Mouse (Mus musculus): ENCODE measurements at regions not wholly inside any gene's neighbourhood (a gene's known extent, or its start where the extent isn't known, plus 50 kb on each side); places are given as distances from the start of the nearest gene placed in this dataset.

DNA sequence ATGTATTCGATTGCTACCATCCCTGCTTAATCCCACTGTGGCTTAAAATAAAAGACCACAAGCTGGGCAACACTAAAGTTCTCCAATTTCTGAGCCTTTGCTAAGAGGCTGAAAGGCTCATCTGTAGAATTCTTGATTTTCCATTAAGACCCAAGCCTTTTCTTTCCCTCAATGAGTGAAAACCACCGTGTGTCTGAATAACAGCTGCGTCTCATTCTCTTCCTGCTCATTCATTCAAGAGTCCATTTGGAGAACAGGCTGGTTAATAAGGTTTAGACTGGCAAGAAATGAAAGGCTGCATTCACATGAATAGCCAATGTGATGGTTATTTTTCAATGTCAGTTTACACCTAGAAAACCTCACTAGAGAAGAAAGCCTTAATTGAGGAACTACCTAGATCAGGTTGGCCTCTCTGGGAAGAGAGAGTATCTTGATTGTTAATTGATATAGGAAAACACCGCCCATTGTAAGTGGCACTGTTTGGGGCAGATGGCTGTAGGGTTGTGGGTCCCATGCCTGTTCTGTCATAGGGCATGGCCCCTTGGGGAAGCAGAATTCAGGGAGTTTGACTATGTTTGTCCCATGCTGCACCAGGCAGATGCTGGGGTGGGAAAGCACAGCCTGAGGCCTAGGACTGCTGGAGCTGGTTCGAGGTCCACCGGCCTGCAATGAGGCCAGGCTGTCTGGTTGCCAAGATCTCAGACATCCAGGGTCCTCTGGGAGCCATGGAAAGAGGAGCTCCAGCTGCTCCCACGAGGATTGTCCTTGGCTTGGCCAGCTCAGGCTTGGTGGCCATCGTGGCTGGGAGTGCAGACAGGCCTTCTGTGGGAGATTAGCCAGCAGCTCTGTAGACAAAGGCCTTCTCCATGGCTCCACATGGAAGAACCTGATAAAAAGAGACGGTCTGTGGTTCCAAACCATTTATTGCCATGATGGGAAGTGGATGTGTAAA lies 161.3 kb upstream of the Castor2 start:
- Histone ChIP-seq H3K9ac (replicated peaks; ENCODE audit: low read length) (no peak overlapping the region), H3K4me3 (ENCODE audit: low read length) (no peak overlapping the region), H3K9me3 (ENCODE audit: low read length) (no peaks in the 10 kb centered on the region), H3K36me3 (ENCODE audit: insufficient read depth, low read length) (no peaks in the 10 kb centered on the region), H3K27me3 (ENCODE audit: insufficient read depth, low read length) (no peaks in the 10 kb centered on the region), H3K27ac (no peak overlapping the region), H3K4me2 (ENCODE audit: low read depth, low read length) (no peak overlapping the region), H3K4me1 (ENCODE audit: insufficient read depth, low read length) (no peaks in the 10 kb centered on the region)
- ATAC-seq: no peak
- 43% methylated on average over 9 of the region's 9 CpGs for WGBS
- peak; percentile 12 for DNase-seq (ENCODE audit: low spot score)
- no peak for TF ChIP-seq CTCF (IDR thresholded peaks at IDR 0.05; ENCODE audit: low read depth)

DNA sequence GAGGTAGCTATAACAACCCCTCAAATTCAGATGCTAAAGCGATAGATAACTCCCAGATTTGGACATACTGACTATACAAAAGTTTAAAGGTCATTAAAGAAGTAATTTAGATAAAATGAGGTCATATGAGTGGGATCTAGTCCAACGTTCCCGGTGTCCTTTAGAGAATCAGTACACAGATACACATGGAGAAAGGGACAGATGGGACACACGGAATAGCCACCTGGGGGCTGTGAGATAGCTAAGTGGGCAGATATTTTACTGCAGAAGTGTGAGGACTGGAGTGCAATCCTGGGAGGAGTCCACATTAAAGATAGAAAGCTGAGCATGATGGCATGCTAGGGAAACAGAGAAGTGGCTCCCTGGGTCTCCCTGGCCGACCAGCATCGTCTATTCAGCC lies 164.1 kb upstream of the Castor2 start:
- H3K9ac ChIP-seq (replicated peaks; ENCODE audit: low read length): no peak overlapping the region
- ATAC-seq (no peak), DNase-seq (ENCODE audit: low spot score) (no peak)
- H3K27me3 ChIP-seq (ENCODE audit: insufficient read depth, low read length): no peaks in the 10 kb centered on the region
- H3K9me3 ChIP-seq (ENCODE audit: low read length): no peaks in the 10 kb centered on the region
- no peak for TF ChIP-seq CTCF (IDR thresholded peaks at IDR 0.05; ENCODE audit: low read depth)
- H3K36me3 ChIP-seq (ENCODE audit: insufficient read depth, low read length): no peaks in the 10 kb centered on the region
- H3K4me3 ChIP-seq (ENCODE audit: low read length): no peak overlapping the region
- 81% methylated on average over 6 of the region's 6 CpGs for WGBS
- H3K27ac ChIP-seq: no peak overlapping the region
- H3K4me2 ChIP-seq (ENCODE audit: low read depth, low read length): no peak overlapping the region
- no peaks in the 10 kb centered on the region for H3K4me1 ChIP-seq (ENCODE audit: insufficient read depth, low read length)

DNA sequence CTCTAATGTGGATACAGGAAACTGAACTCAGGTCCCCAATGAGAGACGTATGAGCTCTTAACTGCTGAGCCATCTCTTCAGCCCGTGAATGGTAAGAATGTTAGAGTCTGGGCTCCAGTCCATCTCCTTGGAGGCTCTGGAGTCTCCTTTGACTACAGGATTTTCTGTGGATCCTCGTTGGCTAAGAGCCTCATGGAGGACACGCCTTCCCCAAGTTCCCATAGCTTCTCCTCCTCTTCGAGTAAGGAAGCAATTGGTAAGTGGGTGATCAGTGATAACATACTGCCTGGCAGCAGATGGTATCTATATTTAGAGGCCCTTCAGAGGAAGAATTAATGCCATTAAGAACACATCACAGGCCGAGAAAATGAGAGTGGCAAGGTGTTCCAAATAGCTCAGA lies 164.5 kb upstream of the Castor2 start:
- Histone ChIP-seq H3K27ac (no peak overlapping the region), H3K4me2 (ENCODE audit: low read depth, low read length) (no peak overlapping the region), H3K27me3 (ENCODE audit: insufficient read depth, low read length) (no peaks in the 10 kb centered on the region), H3K4me3 (ENCODE audit: low read length) (no peak overlapping the region), H3K4me1 (ENCODE audit: insufficient read depth, low read length) (no peaks in the 10 kb centered on the region), H3K9me3 (ENCODE audit: low read length) (no peaks in the 10 kb centered on the region), H3K9ac (replicated peaks; ENCODE audit: low read length) (no peak overlapping the region), H3K36me3 (ENCODE audit: insufficient read depth, low read length) (no peaks in the 10 kb centered on the region)
- no peak for TF ChIP-seq CTCF (IDR thresholded peaks at IDR 0.05; ENCODE audit: low read depth)
- DNase-seq (ENCODE audit: low spot score) (no peak), ATAC-seq (no peak)
- WGBS: 56% methylated on average over 6 of the region's 6 CpGs

DNA sequence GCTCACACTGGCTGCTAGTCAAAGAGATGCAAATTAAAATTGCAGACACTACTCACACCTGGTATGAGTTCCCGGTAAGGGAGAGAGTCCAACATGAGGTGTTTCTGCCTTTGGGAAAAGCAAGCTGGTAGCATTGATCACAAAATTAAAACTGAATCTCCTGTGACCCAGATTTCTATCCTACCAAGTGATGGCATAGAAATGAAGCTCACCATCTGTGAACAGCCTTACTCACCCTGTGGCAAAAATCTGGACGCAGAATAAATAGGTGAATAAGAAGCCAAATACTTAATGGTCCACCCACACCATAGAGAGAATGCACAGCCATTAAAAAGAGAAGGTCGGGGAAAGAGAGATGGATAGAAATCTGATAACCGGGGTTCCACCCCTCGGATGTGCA lies 169.4 kb upstream of the Castor2 start:
- 0 out of 2 replicates have a peak, but pooled peaks cover 6% of the 10 kb centered on the region for H3K4me1 ChIP-seq (ENCODE audit: insufficient read depth, low read length)
- no peak overlapping the region for H3K27ac ChIP-seq
- no peak for TF ChIP-seq CTCF (IDR thresholded peaks at IDR 0.05; ENCODE audit: low read depth)
- no peaks in the 10 kb centered on the region for H3K27me3 ChIP-seq (ENCODE audit: insufficient read depth, low read length)
- no peaks in the 10 kb centered on the region for H3K36me3 ChIP-seq (ENCODE audit: insufficient read depth, low read length)
- H3K9me3 ChIP-seq (ENCODE audit: low read length): no peaks in the 10 kb centered on the region
- 75% methylated on average over 5 of the region's 5 CpGs for WGBS
- no peak for ATAC-seq
- H3K4me2 ChIP-seq (ENCODE audit: low read depth, low read length): no peak overlapping the region
- H3K9ac ChIP-seq (replicated peaks; ENCODE audit: low read length): no peak overlapping the region
- no peak for DNase-seq (ENCODE audit: low spot score)
- no peak overlapping the region for H3K4me3 ChIP-seq (ENCODE audit: low read length)

DNA sequence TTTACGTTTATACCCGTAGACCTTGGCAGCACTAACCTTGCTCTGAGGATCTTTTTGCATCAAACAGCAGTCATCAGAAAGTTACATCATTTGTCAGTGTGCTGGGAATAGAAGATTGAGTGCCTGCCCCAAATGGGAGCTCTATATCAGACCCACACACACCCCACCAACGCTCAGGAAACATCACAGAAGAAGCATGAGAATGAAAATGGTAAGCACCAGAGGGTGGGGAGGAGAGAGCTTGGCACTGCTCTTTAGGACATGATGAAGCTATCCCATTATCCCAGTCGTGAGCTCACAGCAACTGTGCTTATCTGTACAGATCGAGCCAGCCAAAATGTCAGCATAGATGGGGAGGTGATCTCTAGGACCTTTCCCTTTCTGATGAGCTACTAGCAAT lies 172.5 kb upstream of the Castor2 start:
- H3K4me1 ChIP-seq (ENCODE audit: insufficient read depth, low read length): 0 out of 2 replicates have a peak, but pooled peaks cover 11% of the 10 kb centered on the region
- no peak for TF ChIP-seq CTCF (IDR thresholded peaks at IDR 0.05; ENCODE audit: low read depth)
- no peak overlapping the region for H3K4me2 ChIP-seq (ENCODE audit: low read depth, low read length)
- no peaks in the 10 kb centered on the region for H3K27me3 ChIP-seq (ENCODE audit: insufficient read depth, low read length)
- no peaks in the 10 kb centered on the region for H3K36me3 ChIP-seq (ENCODE audit: insufficient read depth, low read length)
- no peak overlapping the region for H3K27ac ChIP-seq
- 65% methylated on average over 5 of the region's 5 CpGs for WGBS
- H3K4me3 ChIP-seq (ENCODE audit: low read length): no peak overlapping the region
- no peaks in the 10 kb centered on the region for H3K9me3 ChIP-seq (ENCODE audit: low read length)
- no peak overlapping the region for H3K9ac ChIP-seq (replicated peaks; ENCODE audit: low read length)
- ATAC-seq: no peak
- DNase-seq (ENCODE audit: low spot score): no peak

DNA sequence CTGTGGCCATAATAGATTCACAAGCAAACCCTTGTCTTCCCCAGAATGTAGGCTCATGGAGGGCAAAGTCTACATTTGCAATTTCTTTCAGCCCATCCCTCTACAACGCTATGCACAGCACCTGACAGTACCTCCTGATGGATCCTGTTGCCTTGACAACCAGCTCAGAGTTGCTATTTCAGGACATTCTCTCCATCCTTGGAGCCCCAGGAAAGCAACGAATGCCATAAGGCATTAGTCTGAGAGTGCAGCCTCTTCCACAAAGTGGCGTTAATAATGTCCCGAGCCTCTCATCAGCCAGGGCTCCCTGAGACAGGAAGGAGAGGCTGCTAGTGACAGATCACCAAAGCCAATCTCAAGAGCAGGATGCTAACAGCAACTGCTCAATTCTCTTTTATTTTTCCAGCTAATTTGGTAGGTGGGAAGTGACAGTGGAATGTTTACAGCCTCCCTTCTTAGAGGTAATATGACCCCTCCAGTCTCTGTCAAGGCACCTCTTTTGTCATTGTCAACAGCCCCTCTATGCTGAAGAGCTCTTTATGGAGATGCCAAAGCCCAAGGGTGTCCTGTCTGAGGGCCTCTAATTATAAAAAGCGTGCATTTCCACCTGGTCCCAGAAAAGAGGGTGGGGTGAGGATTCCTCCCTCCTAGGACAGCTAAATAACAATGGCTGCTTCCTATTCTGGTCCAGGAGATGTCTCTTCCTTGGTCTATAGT lies 174.2 kb upstream of the Castor2 start:
- peak overlapping the region; percentile 52 for H3K27ac ChIP-seq
- H3K36me3 ChIP-seq (ENCODE audit: insufficient read depth, low read length): no peaks in the 10 kb centered on the region
- no peaks in the 10 kb centered on the region for H3K9me3 ChIP-seq (ENCODE audit: low read length)
- no peak overlapping the region for H3K4me2 ChIP-seq (ENCODE audit: low read depth, low read length)
- 0 out of 2 replicates have a peak, but pooled peaks cover 11% of the 10 kb centered on the region for H3K4me1 ChIP-seq (ENCODE audit: insufficient read depth, low read length)
- H3K9ac ChIP-seq (replicated peaks; ENCODE audit: low read length): no peak overlapping the region
- 31% methylated on average over 5 of the region's 5 CpGs for WGBS
- DNase-seq (ENCODE audit: low spot score): peak; percentile 76
- no peaks in the 10 kb centered on the region for H3K27me3 ChIP-seq (ENCODE audit: insufficient read depth, low read length)
- no peak for TF ChIP-seq CTCF (IDR thresholded peaks at IDR 0.05; ENCODE audit: low read depth)
- peak; percentile 70; the same call in 1 of the 2 replicates for ATAC-seq
- H3K4me3 ChIP-seq (ENCODE audit: low read length): no peak overlapping the region
